ENCODE assay signal across 8 mouse cellular contexts in genomic region chr17:46030323-46030730, GRCm38 (mm10). TPM values are rescaled to one million over a fixed set of nuclear protein-coding genes. Genes with fewer than 3 reads are reported as not detected.
DNase-seq lines count a peak whose midpoint lies in the region; ATAC-seq and TF ChIP-seq lines count a peak whose summit lies in the region.

No protein-coding gene starts in this region.

- H3K79me2 ChIP-seq in myocyte (ENCODE audit: control insufficient read depth, insufficient read depth), result peaks cover 68% of the 10 kb centered on the region

- H3ac ChIP-seq in myocyte (ENCODE audit: control insufficient read depth, insufficient read length), result peak overlapping the region; percentile 100

- H3K27ac ChIP-seq in forebrain, embryonic 12.5 days, result peak overlapping the region; percentile 92
- H3K27ac ChIP-seq in hindbrain, embryonic 11.5 days (ENCODE audit: low read depth, low read length), result peak overlapping the region; percentile 81
- peak overlapping the region; percentile 98 for H3K27ac ChIP-seq in limb, embryonic 15.5 days

- DNase-seq in heart, adult 18-20 months, result peak; percentile 64 to 65
- no peak for DNase-seq in heart, postnatal 25 days (ENCODE audit: low spot score)
- DNase-seq in adrenal gland, postnatal 14 days, result peak; percentile 80
- peak; percentile 68 for DNase-seq in hindbrain, embryonic 11.5 days (ENCODE audit: low spot score)
- peak; percentile 25 to 52 for DNase-seq in thymus, postnatal 36 days

- H3K36me3 ChIP-seq in forebrain, embryonic 12.5 days (replicated peaks), result peaks cover 6% of the 10 kb centered on the region
- H3K36me3 ChIP-seq in hindbrain, embryonic 11.5 days (ENCODE audit: control insufficient read depth, insufficient read depth, low read length), result no peaks in the 10 kb centered on the region
- peaks cover 6% of the 10 kb centered on the region for H3K36me3 ChIP-seq in limb, embryonic 15.5 days
- H3K36me3 ChIP-seq in myocyte (ENCODE audit: control insufficient read depth, insufficient read depth), result peaks cover 38% of the 10 kb centered on the region

- peak; percentile 19; the same call in 1 of the 2 replicates for ATAC-seq in forebrain, embryonic 12.5 days (ENCODE audit: low FRiP score)
- ATAC-seq in hindbrain, embryonic 11.5 days (ENCODE audit: low FRiP score), result 0 out of 2 replicates have a peak, but pooled peaks have one; percentile 12
- no peak for ATAC-seq in limb, embryonic 15.5 days (ENCODE audit: insufficient number of reproducible peaks, low FRiP score, low TSS enrichment, low read depth)

- peaks cover 4% of the 10 kb centered on the region; the same call in 1 of the 2 replicates for H3K27me3 ChIP-seq in forebrain, embryonic 12.5 days
- no peaks in the 10 kb centered on the region for H3K27me3 ChIP-seq in hindbrain, embryonic 11.5 days (ENCODE audit: control insufficient read depth, insufficient read depth, low read length)
- no peaks in the 10 kb centered on the region for H3K27me3 ChIP-seq in limb, embryonic 15.5 days
- H3K27me3 ChIP-seq in myocyte (ENCODE audit: control insufficient read depth, insufficient read depth, insufficient read length), result no peaks in the 10 kb centered on the region

- H3K4me3 ChIP-seq in forebrain, embryonic 12.5 days (replicated peaks), result peak overlapping the region; percentile 88
- H3K4me3 ChIP-seq in hindbrain, embryonic 11.5 days (ENCODE audit: low read depth, low read length), result peak overlapping the region; percentile 90
- peak overlapping the region; percentile 92 for H3K4me3 ChIP-seq in limb, embryonic 15.5 days
- peak overlapping the region; percentile 97 for H3K4me3 ChIP-seq in myocyte

- TF ChIP-seq POLR2A in myocyte (IDR thresholded peaks at IDR 0.05; ENCODE audit: insufficient read length, low read depth), result no peak

- H3K9me3 ChIP-seq in forebrain, embryonic 12.5 days, result no peaks in the 10 kb centered on the region
- H3K9me3 ChIP-seq in hindbrain, embryonic 11.5 days (ENCODE audit: control insufficient read depth, low read length), result no peaks in the 10 kb centered on the region
- H3K9me3 ChIP-seq in limb, embryonic 15.5 days, result no peaks in the 10 kb centered on the region

- peaks cover 56% of the 10 kb centered on the region for H3K4me1 ChIP-seq in forebrain, embryonic 12.5 days
- H3K4me1 ChIP-seq in hindbrain, embryonic 11.5 days (replicated peaks; ENCODE audit: control insufficient read depth, insufficient read depth, low read length), result peaks cover 19% of the 10 kb centered on the region
- peaks cover 61% of the 10 kb centered on the region for H3K4me1 ChIP-seq in limb, embryonic 15.5 days

- under 1% methylated on average over 42 of the region's 43 CpGs for WGBS in forebrain, embryonic 12.5 days
- WGBS in hindbrain, embryonic 11.5 days, result under 1% methylated on average over 34 of the region's 43 CpGs
- under 1% methylated on average over 21 of the region's 43 CpGs for WGBS in limb, embryonic 15.5 days

- peak overlapping the region; percentile 86 for H3K4me2 ChIP-seq in forebrain, embryonic 12.5 days
- H3K4me2 ChIP-seq in hindbrain, embryonic 11.5 days (replicated peaks; ENCODE audit: low read depth, low read length), result peak overlapping the region; percentile 89
- peak overlapping the region; percentile 79 for H3K4me2 ChIP-seq in limb, embryonic 15.5 days
- H3K4me2 ChIP-seq in myocyte (ENCODE audit: low read depth), result no peak overlapping the region

- H3K9ac ChIP-seq in forebrain, embryonic 12.5 days, result peak overlapping the region; percentile 94
- peak overlapping the region; percentile 94 for H3K9ac ChIP-seq in hindbrain, embryonic 11.5 days (ENCODE audit: low read depth, low read length)
- H3K9ac ChIP-seq in limb, embryonic 15.5 days, result peak overlapping the region; percentile 95

- intact Hi-C loops in heart, postnatal 25 days (cut with DNase I), result loop anchor here (5.0 to 10.0 kb wide), 2 partner anchors 73 to 466 kb away; partner anchors contain the start of gene Slc35b2

TF ChIP-seq in myocyte, 11 proteins besides CTCF, POLR2A, EP300 and RAD21:
- no peak for TF ChIP-seq MAX (IDR thresholded peaks at IDR 0.05; ENCODE audit: low read depth)
- no peak for TF ChIP-seq MYOD1 (IDR thresholded peaks at IDR 0.05; ENCODE audit: control insufficient read depth in 1 of 3, insufficient read length in 2 of 3, low read depth in 2 of 3)
- no peak for TF ChIP-seq TCF3 (IDR thresholded peaks at IDR 0.05; ENCODE audit: insufficient read length, low read depth)
- no peak for TF ChIP-seq USF1 (IDR thresholded peaks at IDR 0.05; ENCODE audit: low read depth)
- TF ChIP-seq E2F4 (IDR thresholded peaks at IDR 0.05; ENCODE audit: insufficient read depth), result no peak
- no peak for TF ChIP-seq POLR2AphosphoS2 (IDR thresholded peaks at IDR 0.05; ENCODE audit: insufficient read length, low read depth)
TF ChIP-seq in myocyte: peak in this region for 0.

RNA-seq across cellular contexts. Expression of gene Vegfa, which starts 1.8 kb away (rescaled TPM):
- 100 to 1,000 TPM; 233 to 240 TPM for total RNA-seq in heart, adult 18-20 months (2021)
- 100 to 1,000 TPM; 257 to 275 TPM for total RNA-seq in heart, postnatal 25 days (2021)
- total RNA-seq in adrenal gland, postnatal 14 days (2021), result 422 and 438 TPM in 2 replicates
- polyA plus RNA-seq in forebrain, embryonic 12.5 days (2016; fragmentation: Nextera tagmentation; extraction: Ambion mirVana), result 4.1 TPM in 2 replicates
- polyA plus RNA-seq in hindbrain, embryonic 11.5 days (2014; fragmentation: Nextera tagmentation; extraction: Ambion mirVana), result 2.6 and 6.2 TPM in 2 replicates
- 4.1 and 5.0 TPM in 2 replicates for polyA plus RNA-seq in limb, embryonic 15.5 days (2015; fragmentation: Nextera tagmentation; extraction: Ambion mirVana)
- 177 TPM for polyA plus RNA-seq in myocyte (2012; fragmentation: generic; extraction: Trizol)

Comparison
In these comparisons a context has a peak if more than half of its experiments do, and no peak if none do; other contexts are left out.
1. RNA of gene Vegfa, which starts 1.8 kb away (polyA plus RNA-seq): 177 TPM in myocyte (single experiment); 2.6 to 6.2 TPM in hindbrain, embryonic 11.5 days, 4.1 to 5.0 TPM in limb, embryonic 15.5 days and 4.1 TPM in forebrain, embryonic 12.5 days; every median in the first group is over 10 times any median in the second.
2. Peak in every context shown above with its lines, with median percentiles within 50 percentile points of each other: H3K27ac ChIP-seq, H3K4me3 ChIP-seq and H3K9ac ChIP-seq.